Mouse (Mus musculus) kidney, embryonic 14.5 days (tissue): Measurements from ENCODE around the gene D6Ertd527e. TPM values are rescaled to one million over a fixed set of nuclear protein-coding genes. Genes with fewer than 3 reads are reported as not detected.

Source experiments
- ATAC-seq: fragments of 200-750 bp; cut with Nextera tagmentation; 2 replicates; pipeline ENCODE4 v1.8.0; 2017; ENCODE audit warnings: moderate number of reproducible peaks, mild to moderate bottlenecking, moderate TSS enrichment, moderate library complexity; ENCODE audit not compliant: low FRiP score, low TSS enrichment
- H3K27ac ChIP-seq: fragments of 300-500 bp; sonication (generic); 2 replicates; pipeline ENCODE4 v1.5.1; 2014; ENCODE audit warnings: low read depth, mild to moderate bottlenecking, low read length, moderate library complexity, mixed read lengths
- H3K27me3 ChIP-seq: fragments of 300-500 bp; sonication (generic); 2 replicates; pipeline ENCODE4 v1.6.1; 2014; ENCODE audit warnings: mild to moderate bottlenecking, low read length; ENCODE audit not compliant: control insufficient read depth, insufficient read depth
- H3K36me3 ChIP-seq: fragments of 300-500 bp; sonication (generic); 2 replicates; pipeline ENCODE4 v1.6.1; 2014; ENCODE audit warnings: low read length, mixed read lengths; ENCODE audit not compliant: control insufficient read depth, insufficient read depth
- H3K4me1 ChIP-seq: fragments of 300-500 bp; sonication (generic); 2 replicates; pipeline ENCODE4 v1.6.1; 2014; ENCODE audit warnings: low read length, mixed read lengths; ENCODE audit not compliant: control insufficient read depth, insufficient read depth
- H3K4me2 ChIP-seq: fragments of 300-500 bp; sonication (generic); replicated peaks from 2 replicates; pipeline ENCODE4 v1.6.1; 2014; ENCODE audit warnings: low read depth, mild to moderate bottlenecking, low read length
- H3K4me3 ChIP-seq: fragments of 300-500 bp; sonication (generic); 2 replicates; pipeline ENCODE4 v1.5.1; 2014; ENCODE audit warnings: mild to moderate bottlenecking, low read length
- H3K9ac ChIP-seq: fragments of 300-500 bp; sonication (generic); 2 replicates; pipeline ENCODE4 v1.6.1; 2014; ENCODE audit warnings: low read depth, mild to moderate bottlenecking, low read length, moderate library complexity
- H3K9me3 ChIP-seq: fragments of 300-500 bp; sonication (generic); 2 replicates; pipeline ENCODE4 v1.6.1; 2016; ENCODE audit warnings: low read length; ENCODE audit not compliant: control insufficient read depth
- WGBS: fragments of 180-500 bp; shearing (Covaris S2); extraction: QIAGEN DNeasy Blood & Tissue Kit; methylation state at CpG from one replicate; pipeline ENCODE4 v1.1.7; 2014; 5-methylcytosine and 5-hydroxymethylcytosine counted together
- polyA plus RNA-seq: library from polyadenylated mRNA; unstranded; fragments of >200 nt; fragmentation: Nextera tagmentation; extraction: Ambion mirVana; gene quantifications from 2 replicates; pipeline ENCODE4 v1.2.1, GENCODE M21; 2014

D6Ertd527e gene
- polyA plus RNA-seq, 1 experiment from 2014 or later: 0.26 TPM

- H3K27ac ChIP-seq: no peak overlapping the region
- ATAC-seq: peak; percentile 45; the same call in 1 of the 2 replicates
- no peak overlapping the region for H3K4me2 ChIP-seq
- H3K9me3 ChIP-seq: no peaks in the 10 kb centered on the region
- H3K4me1 ChIP-seq: peaks cover 27% of the 10 kb centered on the region
- H3K27me3 ChIP-seq: no peaks in the 10 kb centered on the region
- H3K36me3 ChIP-seq: no peaks in the 10 kb centered on the region
- H3K9ac ChIP-seq: no peak overlapping the region
- 11% methylated on average over 4 of the region's 4 CpGs for WGBS
- H3K4me3 ChIP-seq: no peak overlapping the region
These were observed 2.6 kb upstream of the D6Ertd527e start for GRCm38 (mm10) chr6:87101955-87102353.

GRCm38 (mm10) chr6:87102421-87102911 is 2.1 kb upstream of the D6Ertd527e start:
- peak; percentile 51; the same call in 1 of the 2 replicates for ATAC-seq
- no peak overlapping the region for H3K4me2 ChIP-seq

GRCm38 (mm10) chr6:87103314-87103713 is 1.2 kb upstream of the D6Ertd527e start:
- Histone ChIP-seq H3K9me3 (no peaks in the 10 kb centered on the region), H3K27ac (no peak overlapping the region), H3K4me3 (no peak overlapping the region), H3K27me3 (no peaks in the 10 kb centered on the region), H3K36me3 (no peaks in the 10 kb centered on the region), H3K4me1 (peaks cover 21% of the 10 kb centered on the region), H3K9ac (no peak overlapping the region), H3K4me2 (no peak overlapping the region)
- no peak for ATAC-seq
- 77% methylated on average over 1 of the region's 1 CpGs for WGBS

More at GRCm38 (mm10) chr6:87102421-87102911, 2.1 kb upstream of the D6Ertd527e start:
- H3K4me3 ChIP-seq: no peak overlapping the region
- no peak overlapping the region for H3K9ac ChIP-seq
- H3K4me1 ChIP-seq: peaks cover 27% of the 10 kb centered on the region
- no peaks in the 10 kb centered on the region for H3K36me3 ChIP-seq
- H3K9me3 ChIP-seq: no peaks in the 10 kb centered on the region
- no peak overlapping the region for H3K27ac ChIP-seq
- no peaks in the 10 kb centered on the region for H3K27me3 ChIP-seq
- 8% methylated on average over 7 of the region's 7 CpGs for WGBS

GRCm38 (mm10) chr6:87111493-87111892 is 6.9 kb downstream of the D6Ertd527e start:
- Histone ChIP-seq H3K9ac (no peak overlapping the region), H3K36me3 (no peaks in the 10 kb centered on the region), H3K27me3 (no peaks in the 10 kb centered on the region), H3K4me2 (no peak overlapping the region), H3K4me3 (no peak overlapping the region), H3K27ac (no peak overlapping the region), H3K4me1 (no peaks in the 10 kb centered on the region), H3K9me3 (no peaks in the 10 kb centered on the region)
- ATAC-seq: no peak
- WGBS: 94% methylated on average over 1 of the region's 1 CpGs

GRCm38 (mm10) chr6:87112125-87112524 is 7.6 kb downstream of the D6Ertd527e start:
- H3K9ac ChIP-seq: no peak overlapping the region
- ATAC-seq: no peak
- no peak overlapping the region for H3K27ac ChIP-seq
- H3K27me3 ChIP-seq: no peaks in the 10 kb centered on the region
- H3K4me2 ChIP-seq: no peak overlapping the region
- no peak overlapping the region for H3K4me3 ChIP-seq
- WGBS: 82% methylated on average over 6 of the region's 6 CpGs
- H3K9me3 ChIP-seq: no peaks in the 10 kb centered on the region
- no peaks in the 10 kb centered on the region for H3K4me1 ChIP-seq
- H3K36me3 ChIP-seq: no peaks in the 10 kb centered on the region

GRCm38 (mm10) chr6:87115981-87116380 is 11.4 kb downstream of the D6Ertd527e start:
- H3K4me1 ChIP-seq: no peaks in the 10 kb centered on the region
- no peaks in the 10 kb centered on the region for H3K9me3 ChIP-seq
- 94% methylated on average over 2 of the region's 2 CpGs for WGBS
- no peak overlapping the region for H3K4me3 ChIP-seq
- H3K27ac ChIP-seq: no peak overlapping the region
- H3K27me3 ChIP-seq: no peaks in the 10 kb centered on the region
- H3K36me3 ChIP-seq: no peaks in the 10 kb centered on the region
- H3K4me2 ChIP-seq: no peak overlapping the region
- no peak for ATAC-seq
- H3K9ac ChIP-seq: no peak overlapping the region

- Histone ChIP-seq H3K27ac (no peak overlapping the region), H3K4me1 (no peaks in the 10 kb centered on the region), H3K36me3 (no peaks in the 10 kb centered on the region), H3K4me3 (no peak overlapping the region), H3K27me3 (no peaks in the 10 kb centered on the region), H3K9me3 (no peaks in the 10 kb centered on the region), H3K4me2 (no peak overlapping the region), H3K9ac (no peak overlapping the region)
- WGBS: 85% methylated on average over 7 of the region's 7 CpGs
- ATAC-seq: no peak
These were observed 12.1 kb downstream of the D6Ertd527e start for GRCm38 (mm10) chr6:87116596-87116995.

- H3K27ac ChIP-seq: no peak overlapping the region
- no peaks in the 10 kb centered on the region for H3K4me1 ChIP-seq
- 69% methylated on average over 20 of the region's 20 CpGs for WGBS
- no peaks in the 10 kb centered on the region for H3K36me3 ChIP-seq
- ATAC-seq: no peak
- no peaks in the 10 kb centered on the region for H3K9me3 ChIP-seq
- H3K4me3 ChIP-seq: no peak overlapping the region
- H3K4me2 ChIP-seq: no peak overlapping the region
- H3K27me3 ChIP-seq: no peaks in the 10 kb centered on the region
- no peak overlapping the region for H3K9ac ChIP-seq
These were observed 14.7 kb downstream of the D6Ertd527e start for GRCm38 (mm10) chr6:87119066-87119837.

- no peak for ATAC-seq
These were observed 15.4 kb downstream of the D6Ertd527e start for GRCm38 (mm10) chr6:87119975-87120374.

More at GRCm38 (mm10) chr6:87119975-87120374, 15.4 kb downstream of the D6Ertd527e start:
- Histone ChIP-seq H3K4me1 (no peaks in the 10 kb centered on the region), H3K9me3 (no peaks in the 10 kb centered on the region), H3K4me3 (no peak overlapping the region), H3K27me3 (no peaks in the 10 kb centered on the region), H3K4me2 (no peak overlapping the region), H3K36me3 (no peaks in the 10 kb centered on the region), H3K27ac (no peak overlapping the region), H3K9ac (no peak overlapping the region)
- 29% methylated on average over 4 of the region's 4 CpGs for WGBS
